Mouse (Mus musculus): ENCODE measurements around the gene Cldn6.

DNA sequence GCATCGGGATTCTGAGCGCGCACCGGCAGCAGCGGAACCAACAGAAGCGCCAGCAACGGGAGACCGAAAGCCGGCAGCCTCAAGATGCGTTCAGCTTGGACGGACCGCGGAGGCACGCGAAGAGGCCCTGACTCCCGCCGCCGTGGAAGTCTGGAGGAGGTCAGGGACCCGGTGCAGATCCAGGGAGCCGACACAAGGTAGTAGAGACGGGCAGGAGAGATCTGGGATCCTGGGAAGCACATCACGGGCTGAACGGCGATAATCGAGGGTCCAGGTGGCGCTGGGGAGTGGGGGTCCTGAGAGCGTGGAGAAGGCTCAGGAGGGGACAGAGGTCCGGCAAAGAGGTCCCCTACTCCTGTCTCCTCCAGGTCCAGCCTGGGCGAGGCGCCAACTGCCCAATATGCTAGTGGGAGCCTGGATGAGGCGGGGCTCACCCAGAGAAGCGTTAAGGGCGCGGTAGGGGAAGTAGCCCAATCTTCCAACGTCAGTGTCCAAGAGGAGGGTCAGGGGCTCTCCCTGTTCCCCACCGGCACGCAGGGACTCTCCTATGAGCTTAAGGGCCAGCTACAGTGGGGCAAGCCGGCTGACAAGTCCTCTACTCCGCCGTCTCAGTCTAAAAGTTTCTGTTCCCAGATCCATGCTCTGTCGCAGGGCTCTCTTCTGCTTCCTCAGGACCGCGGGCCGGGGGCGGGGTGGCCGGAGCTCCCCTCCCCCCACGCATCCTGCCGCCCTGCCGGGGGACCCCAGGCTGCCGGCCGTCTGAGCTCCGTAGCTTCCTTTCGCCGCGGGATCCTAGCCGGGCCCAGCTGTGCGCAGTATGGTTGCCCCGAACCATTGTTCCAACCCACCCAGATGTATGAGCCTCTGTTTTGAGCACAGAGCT, 34.2 kb upstream of the Cldn6 start, which contains the start of gene Mmp25:
- TF ChIP-seq CTCF (IDR thresholded peaks at IDR 0.05; ENCODE audit: low read depth) (no peak), EP300 (IDR thresholded peaks at IDR 0.05; ENCODE audit: low read depth) (no peak)
